Mouse (Mus musculus) C2C12 (cell line): Measurements from ENCODE around the gene Ccna1. TPM values are rescaled to one million over a fixed set of nuclear protein-coding genes. Genes with fewer than 3 reads are reported as not detected.

ENCODE experiments used
- H3K27me3 ChIP-seq: one replicate; pipeline ENCODE4 v1.6.1; 2011; ENCODE audit not compliant: control insufficient read depth, insufficient read depth, insufficient read length
- H3K36me3 ChIP-seq: one replicate; pipeline ENCODE4 v1.6.1; 2011; ENCODE audit not compliant: control insufficient read depth, insufficient read depth
- H3K4me3 ChIP-seq: one replicate; pipeline ENCODE4 v1.5.1; 2011; ENCODE audit warnings: mild to moderate bottlenecking, control low read depth; ENCODE audit not compliant: poor library complexity, insufficient read depth, severe bottlenecking
- H3K79me2 ChIP-seq: one replicate; pipeline ENCODE4 v1.6.1; 2011; ENCODE audit not compliant: control insufficient read depth, insufficient read depth
- H3K79me3 ChIP-seq: one replicate; pipeline ENCODE4 v1.6.1; 2011; ENCODE audit warnings: low read depth, control low read depth
- H3ac ChIP-seq: one replicate; pipeline ENCODE3; 2011; ENCODE audit warnings: low read depth; ENCODE audit not compliant: control insufficient read depth, insufficient read length
- CEBPB ChIP-seq: IDR thresholded peaks from one replicate; pipeline ENCODE4 v1.6.1; 2011; ENCODE audit warnings: low read depth, mild to moderate bottlenecking, control low read depth, moderate library complexity
- CTCF ChIP-seq: IDR thresholded peaks from one replicate; pipeline ENCODE4 v1.5.1; 2011; ENCODE audit not compliant: control insufficient read depth, insufficient read depth, insufficient read length
- FOSL1 ChIP-seq: IDR thresholded peaks from one replicate; pipeline ENCODE4 v1.8.0; 2011; ENCODE audit warnings: mild to moderate bottlenecking, low read length; ENCODE audit not compliant: poor library complexity, insufficient read depth, severe bottlenecking
- MAX ChIP-seq: IDR thresholded peaks from one replicate; pipeline ENCODE4 v1.6.1; 2011; ENCODE audit warnings: mild to moderate bottlenecking, control low read depth
- MYOD1 ChIP-seq: IDR thresholded peaks from one replicate; pipeline ENCODE4 v1.6.1; 2011; ENCODE audit warnings: low read depth; ENCODE audit not compliant: control insufficient read depth, insufficient read length
- MYOG ChIP-seq: IDR thresholded peaks from one replicate; pipeline ENCODE4 v1.6.1; 2011; ENCODE audit not compliant: control insufficient read depth, insufficient read length; ENCODE audit errors: extremely low read depth
- USF1 ChIP-seq: IDR thresholded peaks from one replicate; pipeline ENCODE4 v1.6.1; 2011; ENCODE audit warnings: low read depth, mild to moderate bottlenecking, control low read depth, moderate library complexity
- polyA plus RNA-seq: library from polyadenylated mRNA; unstranded; fragments of >200 nt; fragmentation: generic; extraction: Trizol; gene quantifications from one replicate; pipeline ENCODE4 v1.2.1, GENCODE M21; 2012; ENCODE audit warnings: missing spikeins

Gene Ccna1
- polyA plus RNA-seq, 1 experiment = not detected

DNA sequence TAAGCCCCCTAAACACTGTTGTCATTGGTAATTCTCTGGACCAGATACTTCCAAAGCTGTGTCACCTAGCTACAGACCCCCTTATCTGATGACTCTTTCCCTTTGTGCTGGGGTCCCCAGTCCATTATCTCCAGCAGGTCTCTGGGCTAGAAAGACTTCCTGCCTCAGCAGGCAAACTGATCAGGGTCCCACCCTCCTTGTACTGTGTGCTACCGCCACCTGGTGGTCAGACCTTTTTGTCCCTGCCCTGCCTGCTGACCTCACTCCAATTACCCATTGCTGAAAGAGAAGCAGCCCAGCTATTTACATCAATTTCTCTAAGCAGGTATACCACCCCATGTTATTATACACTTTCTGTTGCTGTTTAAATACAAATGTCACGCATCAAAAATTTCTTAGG, 9.1 kb upstream of the Ccna1 start:
- no peak overlapping the region for H3ac ChIP-seq
- TF ChIP-seq CTCF = peak; percentile 79
- no peak for TF ChIP-seq MYOD1
- peaks cover 6% of the 10 kb centered on the region for H3K27me3 ChIP-seq
- H3K4me3 ChIP-seq = no peak overlapping the region
- no peaks in the 10 kb centered on the region for H3K79me2 ChIP-seq
- H3K79me3 ChIP-seq = no peaks in the 10 kb centered on the region
- no peaks in the 10 kb centered on the region for H3K36me3 ChIP-seq

DNA sequence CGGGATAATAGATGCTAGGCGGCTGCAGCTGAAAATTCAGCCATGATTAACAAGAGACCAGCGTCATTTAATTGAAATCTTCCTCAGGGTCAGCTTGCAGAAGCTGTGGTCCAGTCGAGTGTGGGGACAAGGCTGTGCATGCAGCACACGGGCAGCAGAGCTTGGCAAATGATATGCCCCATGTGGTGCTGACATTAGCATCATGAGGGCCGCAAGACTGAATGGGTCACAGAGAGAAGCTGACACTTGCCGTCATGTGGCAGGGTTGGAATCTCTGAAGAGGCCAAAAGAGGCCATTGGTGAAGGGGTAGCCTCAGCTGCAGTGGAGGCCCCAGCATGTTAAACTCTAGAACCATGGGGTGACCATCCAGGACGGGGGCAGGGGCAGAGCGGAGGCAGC, 7.4 kb upstream of the Ccna1 start:
- H3K79me3 ChIP-seq = no peaks in the 10 kb centered on the region
- no peak overlapping the region for H3ac ChIP-seq
- TF ChIP-seq CEBPB (no peak), CTCF (no peak), USF1 (no peak), FOSL1 (no peak), MYOG (no peak), MYOD1 (no peak), MAX (no peak)
- no peak overlapping the region for H3K4me3 ChIP-seq
- no peaks in the 10 kb centered on the region for H3K36me3 ChIP-seq
- peaks cover 17% of the 10 kb centered on the region for H3K27me3 ChIP-seq
- H3K79me2 ChIP-seq = no peaks in the 10 kb centered on the region

DNA sequence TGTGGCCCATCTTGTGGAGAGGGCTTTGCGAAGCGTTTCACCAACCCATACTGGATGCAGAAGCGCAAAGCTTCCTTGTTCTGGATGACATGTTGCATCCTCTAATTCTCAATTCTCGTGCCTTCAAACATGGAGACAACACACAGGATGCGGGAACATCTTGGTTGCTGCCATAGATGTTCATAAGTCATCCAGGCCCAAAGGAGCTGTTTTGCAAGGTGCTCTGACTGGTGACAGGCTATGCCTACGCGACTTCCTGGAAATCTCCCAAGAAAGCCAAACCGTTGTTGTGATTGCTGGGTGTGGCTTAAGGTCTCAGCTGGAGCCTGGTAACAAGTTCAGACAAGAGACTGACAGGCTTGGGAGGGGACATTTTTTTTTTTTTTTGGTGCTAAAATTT, 1.1 kb upstream of the Ccna1 start:
- peaks cover 28% of the 10 kb centered on the region for H3K27me3 ChIP-seq
- no peaks in the 10 kb centered on the region for H3K36me3 ChIP-seq
- no peak overlapping the region for H3ac ChIP-seq
- no peak overlapping the region for H3K4me3 ChIP-seq
- no peaks in the 10 kb centered on the region for H3K79me3 ChIP-seq
- TF ChIP-seq MYOD1 (no peak), MYOG (no peak), FOSL1 (no peak), CTCF (no peak), MAX (no peak), USF1 (no peak), CEBPB (no peak)
- no peaks in the 10 kb centered on the region for H3K79me2 ChIP-seq

DNA sequence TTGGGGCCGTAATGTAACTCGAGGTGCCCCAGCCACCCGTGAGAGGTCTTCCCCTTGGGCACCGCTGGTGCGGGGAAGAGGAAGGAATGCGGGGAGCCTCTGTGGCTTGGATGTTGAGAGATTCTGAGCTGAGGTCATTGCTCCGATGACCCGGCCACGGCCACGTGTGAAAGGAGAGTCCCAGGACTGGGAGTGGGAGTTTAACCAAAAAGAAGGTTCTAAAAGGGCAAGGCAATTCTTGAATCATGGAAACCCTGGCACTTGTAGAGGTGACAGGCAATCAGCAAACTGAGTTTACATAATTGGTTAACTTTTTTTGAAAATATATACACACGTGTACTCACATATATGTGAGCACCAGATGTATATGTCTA, 433 bp upstream of the Ccna1 start:
- Histone ChIP-seq H3K79me3 (no peaks in the 10 kb centered on the region), H3ac (no peak overlapping the region), H3K36me3 (no peaks in the 10 kb centered on the region), H3K79me2 (no peaks in the 10 kb centered on the region), H3K4me3 (no peak overlapping the region), H3K27me3 (peaks cover 28% of the 10 kb centered on the region)
- TF ChIP-seq MYOG (no peak), CTCF (no peak), FOSL1 (no peak), MAX (no peak), CEBPB (no peak), USF1 (no peak), MYOD1 (no peak)

DNA sequence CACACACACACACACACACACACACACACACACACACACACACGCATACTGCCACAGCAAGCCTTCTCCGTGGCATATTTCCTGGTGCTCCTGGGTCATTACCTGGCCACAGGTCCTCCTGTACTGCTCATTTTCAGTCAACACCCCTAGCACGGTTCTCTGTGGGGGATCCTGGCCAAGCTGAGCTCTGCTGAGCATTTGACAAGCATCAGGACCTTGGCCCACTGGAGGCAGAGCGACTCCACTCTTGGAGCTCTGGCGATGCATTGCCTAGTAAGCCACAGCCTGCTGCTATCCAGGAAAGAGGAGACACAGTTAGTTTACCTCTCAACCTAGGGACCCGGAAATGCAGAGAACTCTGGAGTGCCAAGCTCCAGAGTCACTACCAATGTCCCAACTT, 1.1 kb downstream of the Ccna1 start:
- Histone ChIP-seq H3K79me2 (no peaks in the 10 kb centered on the region), H3ac (no peak overlapping the region), H3K27me3 (peaks cover 28% of the 10 kb centered on the region), H3K79me3 (no peaks in the 10 kb centered on the region), H3K4me3 (no peak overlapping the region), H3K36me3 (no peaks in the 10 kb centered on the region)
- TF ChIP-seq CEBPB = no peak
- no peak for TF ChIP-seq FOSL1
- TF ChIP-seq CTCF = no peak
- TF ChIP-seq USF1 = no peak
- TF ChIP-seq MYOD1 = no peak
- no peak for TF ChIP-seq MAX
- no peak for TF ChIP-seq MYOG

DNA sequence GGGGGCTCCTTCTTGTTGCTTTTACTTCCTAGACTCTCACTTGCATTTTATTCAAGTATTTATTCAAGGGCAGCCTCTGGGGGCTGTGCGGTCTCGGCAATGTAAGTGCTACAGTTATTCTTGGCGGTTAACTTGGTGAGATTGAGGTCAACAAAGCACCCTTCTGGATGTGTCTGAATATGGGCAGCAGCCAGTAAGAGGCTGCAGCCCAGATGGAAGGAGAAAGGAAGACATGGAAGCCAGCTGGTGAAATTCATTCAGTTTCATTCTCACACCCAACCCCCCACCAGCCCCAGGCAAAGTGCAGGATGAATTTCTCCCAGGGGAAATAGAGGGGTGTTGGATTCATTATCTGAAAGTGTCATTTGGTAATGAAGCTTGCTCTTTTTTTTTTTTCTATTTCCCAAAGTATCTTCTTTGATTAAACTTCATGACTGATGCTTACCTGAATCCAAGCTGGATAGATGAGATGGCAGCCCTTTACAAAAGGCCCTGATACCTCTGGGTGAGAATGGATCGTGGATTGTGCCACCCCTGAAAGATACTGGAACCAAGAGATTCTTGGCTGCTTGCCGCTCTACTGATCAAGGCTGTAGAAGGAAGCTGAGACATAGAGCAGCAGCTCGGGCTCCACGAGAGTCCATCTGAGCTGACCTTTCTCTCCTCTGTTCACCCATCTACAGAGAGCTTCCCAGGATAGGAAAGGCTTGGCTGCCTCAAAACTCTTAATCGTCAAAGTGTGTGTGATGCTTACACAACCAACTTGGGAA, 10.5 kb downstream of the Ccna1 start:
- no peaks in the 10 kb centered on the region for H3K79me2 ChIP-seq
- no peak overlapping the region for H3K4me3 ChIP-seq
- no peaks in the 10 kb centered on the region for H3K79me3 ChIP-seq
- no peak for TF ChIP-seq USF1
- TF ChIP-seq MYOD1 = no peak
- no peak for TF ChIP-seq CTCF
- no peak for TF ChIP-seq FOSL1
- TF ChIP-seq MYOG = no peak
- TF ChIP-seq MAX = no peak
- no peak for TF ChIP-seq CEBPB
- H3K36me3 ChIP-seq = no peaks in the 10 kb centered on the region
- no peak overlapping the region for H3ac ChIP-seq
- peaks cover 10% of the 10 kb centered on the region for H3K27me3 ChIP-seq
